Mouse (Mus musculus) subcutaneous adipose tissue, adult 2 months (tissue): ENCODE data around the gene Serbp1. TPM values are rescaled to one million over a fixed set of nuclear protein-coding genes. Genes with fewer than 3 reads are reported as not detected.

ENCODE experiments used
- polyA plus RNA-seq: library from polyadenylated mRNA; depleted of rRNA; stranded (reverse); fragments of >200 nt; gene quantifications from 2 replicates; pipeline ENCODE4 v1.2.3, GENCODE M21; 2012; ENCODE audit warnings: low replicate concordance; rRNA removed

The Serbp1 gene
- polyA plus RNA-seq, result 29.3 and 70.7 TPM in 2 replicates

GRCm38 (mm10) chr6:67237977-67238376, at the start of gene Serbp1:
Gene Serbp1 (plus strand): TSS chr6:67238176.

Other genes starting within 250 kb of the Serbp1 start
- 51.4 and 56.8 TPM in 2 replicates for gene Gadd45a, start 200.7 kb upstream of the Serbp1 start, polyA plus RNA-seq
- gene Il12rb2, start 138.0 kb downstream of the Serbp1 start, polyA plus RNA-seq, result 0.27 and 0.44 TPM in 2 replicates